Mouse (Mus musculus) ES-E14 (cell line): ENCODE measurements around the gene Atp6v0a1.

Experiments used
- CHD2 ChIP-seq: IDR thresholded peaks from 2 replicates; pipeline ENCODE4 v1.6.1; 2014; ENCODE audit warnings: mild to moderate bottlenecking, low read depth, low read length, inconsistent platforms
- HCFC1 ChIP-seq: IDR thresholded peaks from 2 replicates; pipeline ENCODE4 v1.6.1; 2012; ENCODE audit warnings: low read length, inconsistent platforms, borderline replicate concordance; ENCODE audit not compliant: insufficient read depth
- MAFK ChIP-seq: IDR thresholded peaks from 2 replicates; pipeline ENCODE4 v1.6.1; 2014; ENCODE audit warnings: mild to moderate bottlenecking, low read depth, low read length, inconsistent platforms; ENCODE audit not compliant: insufficient read depth
- ZC3H11A ChIP-seq: IDR thresholded peaks from 2 replicates; pipeline ENCODE4 v1.6.1; 2012; ENCODE audit warnings: low read depth, mild to moderate bottlenecking, inconsistent platforms, low read length, borderline replicate concordance
- ZNF384 ChIP-seq: IDR thresholded peaks from 2 replicates; pipeline ENCODE4 v1.6.1; 2012; ENCODE audit warnings: low read depth, low read length, inconsistent platforms

DNA sequence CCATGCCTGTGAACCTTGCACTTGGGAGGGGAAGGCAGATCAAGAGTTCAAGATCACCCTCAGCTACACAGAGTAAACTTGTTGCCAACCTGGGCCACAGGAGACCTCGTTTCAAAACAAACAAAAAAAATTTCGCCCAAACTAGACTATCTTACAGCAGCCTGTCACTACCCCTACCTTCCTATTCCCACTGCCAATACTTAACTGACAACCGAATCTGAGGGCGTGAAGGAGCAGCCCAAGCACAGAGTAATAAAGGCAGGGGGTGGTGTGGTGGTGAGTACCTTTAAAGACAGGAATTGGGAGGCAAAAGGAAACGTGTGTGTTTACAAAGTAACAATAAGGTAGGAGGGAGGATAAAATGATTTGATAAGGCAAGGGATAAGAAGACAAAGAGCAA, 101.5 kb downstream of the Atp6v0a1 start:
- TF ChIP-seq ZC3H11A (no peak), CHD2 (no peak), ZNF384 (no peak), MAFK (no peak), HCFC1 (no peak)
